Mouse (Mus musculus) ovary, postnatal 10 days (tissue): Measurements from ENCODE around the gene Krt2.

Experiments
- DNase-seq: peaks from one replicate; pipeline ENCODE4 v3.0.0; 2022; ENCODE audit warnings: low spot score

Gene Krt2

GRCm38 (mm10) chr15:101772080-101772710 is 45.8 kb downstream of the Krt2 start:
- DNase-seq: peak; percentile 6

DNA sequence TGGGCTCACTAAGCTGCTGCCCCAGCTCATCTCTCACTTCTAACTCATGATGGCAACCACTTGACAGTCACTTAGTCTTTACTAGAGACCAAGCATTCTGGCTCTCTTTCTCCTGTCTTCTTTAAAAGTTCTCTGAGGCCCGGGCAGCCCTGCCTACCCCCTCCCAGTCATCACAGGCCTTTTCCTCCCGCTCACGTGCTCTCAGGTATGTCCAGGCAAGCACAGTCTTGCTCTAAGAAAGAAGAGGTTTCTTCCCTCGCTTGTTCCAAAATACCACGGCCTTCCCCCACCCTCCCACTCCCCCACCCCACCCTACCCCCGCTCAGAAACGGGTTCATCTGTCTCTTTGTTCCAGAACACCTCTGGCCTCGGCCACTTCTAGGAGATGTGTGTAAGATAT is 47.7 kb downstream of the Krt2 start:
- DNase-seq: no peak
